Mouse (Mus musculus): ENCODE data around the gene F7. TPM values are rescaled to one million over a fixed set of nuclear protein-coding genes. Genes with fewer than 3 reads are reported as not detected.

F7 gene
- polyA plus RNA-seq, 1 experiment from 2014 or later = not detected

DNA sequence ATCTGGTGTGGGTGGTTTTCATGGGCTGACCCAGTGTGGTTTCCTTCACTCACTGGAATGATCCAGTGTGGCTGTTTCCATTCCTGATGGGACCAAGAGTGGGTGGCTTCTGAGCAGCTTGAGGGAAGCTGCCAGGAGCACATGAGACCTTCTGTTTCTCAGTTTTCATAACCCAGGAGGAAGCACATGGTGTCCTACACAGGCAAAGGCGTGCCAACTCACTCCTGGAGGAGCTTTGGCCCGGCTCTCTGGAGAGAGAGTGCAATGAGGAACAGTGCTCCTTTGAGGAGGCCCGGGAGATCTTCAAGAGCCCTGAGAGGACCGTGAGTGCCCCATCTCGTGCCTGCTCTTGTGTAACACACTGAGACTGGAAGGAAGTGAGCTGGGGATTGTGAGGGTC is 2.6 kb downstream of the F7 start:
- H3K27ac ChIP-seq = no peak overlapping the region
- H3K36me3 ChIP-seq = no peaks in the 10 kb centered on the region
- H3K4me3 ChIP-seq = no peak overlapping the region

DNA sequence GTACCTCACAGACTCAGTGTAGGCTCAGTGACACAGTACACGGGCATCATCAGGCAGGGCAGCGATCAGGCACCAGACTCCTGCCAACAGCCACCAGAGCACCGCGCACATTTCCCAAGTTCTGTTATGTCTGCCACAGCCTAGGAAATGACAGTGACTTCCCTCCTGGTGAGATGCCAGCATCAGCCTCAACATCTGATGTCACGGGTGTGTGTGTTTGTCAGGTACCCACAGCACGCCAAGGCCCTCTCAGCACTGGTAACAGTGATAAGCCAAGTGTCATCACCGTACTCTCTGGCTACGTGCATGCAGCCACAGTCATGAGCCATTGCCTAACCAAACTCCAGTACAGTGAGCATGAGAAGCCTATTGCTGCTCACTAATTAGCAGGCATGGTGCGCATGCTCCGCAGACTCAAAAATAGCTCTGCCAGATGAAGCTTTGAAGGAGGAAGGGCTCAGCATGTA is 10.5 kb downstream of the F7 start:
- Histone ChIP-seq H3K4me1 (no peaks in the 10 kb centered on the region), H3K36me3 (no peaks in the 10 kb centered on the region), H3K9me3 (no peaks in the 10 kb centered on the region), H3K27me3 (no peaks in the 10 kb centered on the region), H3K4me2 (replicated peaks) (no peak overlapping the region), H3K27ac (no peak overlapping the region), H3K9ac (no peak overlapping the region), H3K4me3 (no peak overlapping the region)
- 88% methylated on average over 10 of the region's 10 CpGs for WGBS
- ATAC-seq (ENCODE audit: insufficient number of reproducible peaks, insufficient read depth, low FRiP score, low TSS enrichment) = no peak

More for the DNA sequence above, 2.6 kb downstream of the F7 start:
- no peak for ATAC-seq (ENCODE audit: insufficient number of reproducible peaks, insufficient read depth, low FRiP score, low TSS enrichment)
- Histone ChIP-seq H3K27me3 (no peaks in the 10 kb centered on the region), H3K4me2 (replicated peaks) (no peak overlapping the region), H3K9ac (no peak overlapping the region), H3K9me3 (no peaks in the 10 kb centered on the region), H3K4me1 (no peaks in the 10 kb centered on the region)
- 67% methylated on average over 5 of the region's 5 CpGs for WGBS

DNA sequence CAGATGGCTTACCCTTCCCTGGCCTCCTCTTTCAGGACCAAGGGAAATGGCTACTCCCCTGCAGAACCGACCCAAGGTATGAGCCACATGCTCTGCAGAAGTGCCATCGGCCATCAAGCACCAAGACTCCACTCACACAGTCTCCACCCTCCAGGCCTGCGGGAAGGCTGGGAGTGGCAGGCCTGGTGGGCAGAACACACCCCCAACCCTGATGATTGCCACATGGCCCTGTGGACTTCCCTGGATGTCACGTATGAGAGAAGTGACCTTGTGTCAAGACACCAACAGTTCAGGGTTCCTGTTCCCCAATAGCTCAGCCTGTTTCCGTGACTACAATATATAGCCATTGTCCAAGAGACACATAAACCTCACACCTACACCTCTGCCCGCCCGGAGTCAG is 11.2 kb downstream of the F7 start, which contains the start of gene F10:
TSS of gene F10 (plus strand) at position 294 of the 400 bp plus-strand sequence.
- H3K4me2 ChIP-seq (replicated peaks) = no peak within 1 kb of the TSS
- H3K27me3 ChIP-seq = no peaks in the 10 kb centered on the region
- no peaks in the 10 kb centered on the region for H3K4me1 ChIP-seq
- ATAC-seq (ENCODE audit: insufficient number of reproducible peaks, insufficient read depth, low FRiP score, low TSS enrichment) = no peak
- H3K9ac ChIP-seq = no peak within 1 kb of the TSS
- 60% methylated on average over 7 of the region's 7 CpGs for whole genome bisulfite sequencing
- no peaks in the 10 kb centered on the region for H3K36me3 ChIP-seq
- no peak within 1 kb of the TSS for H3K27ac ChIP-seq
- no peak within 1 kb of the TSS for H3K4me3 ChIP-seq
- H3K9me3 ChIP-seq = no peaks in the 10 kb centered on the region

DNA sequence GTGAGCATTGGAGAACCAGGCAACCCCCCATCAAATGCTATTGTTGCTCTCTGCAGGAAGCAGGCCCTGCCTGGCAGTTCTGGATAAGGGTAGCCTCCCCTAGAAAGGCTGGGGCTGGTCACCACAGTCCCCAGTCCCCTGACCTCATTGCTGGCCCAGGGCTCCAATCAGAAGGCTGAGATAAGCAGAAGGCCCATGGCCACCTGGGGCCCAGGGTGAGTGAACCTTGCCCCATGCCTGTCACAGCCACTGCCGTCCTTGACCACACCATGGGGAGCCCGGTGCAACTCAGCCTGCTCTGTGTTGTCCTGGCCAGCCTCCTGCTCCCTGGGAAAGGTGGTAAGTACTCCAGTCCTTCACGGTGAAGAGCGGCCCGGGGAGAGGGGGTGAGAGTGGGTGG is 11.7 kb downstream of the F7 start:
- H3K4me3 ChIP-seq = no peak overlapping the region
- H3K36me3 ChIP-seq = no peaks in the 10 kb centered on the region
- WGBS = 51% methylated on average over 5 of the region's 5 CpGs
- H3K4me1 ChIP-seq = no peaks in the 10 kb centered on the region
- no peaks in the 10 kb centered on the region for H3K9me3 ChIP-seq
- H3K4me2 ChIP-seq (replicated peaks) = no peak overlapping the region
- no peak for ATAC-seq (ENCODE audit: insufficient number of reproducible peaks, insufficient read depth, low FRiP score, low TSS enrichment)
- no peak overlapping the region for H3K27ac ChIP-seq
- no peak overlapping the region for H3K9ac ChIP-seq
- H3K27me3 ChIP-seq = no peaks in the 10 kb centered on the region

DNA sequence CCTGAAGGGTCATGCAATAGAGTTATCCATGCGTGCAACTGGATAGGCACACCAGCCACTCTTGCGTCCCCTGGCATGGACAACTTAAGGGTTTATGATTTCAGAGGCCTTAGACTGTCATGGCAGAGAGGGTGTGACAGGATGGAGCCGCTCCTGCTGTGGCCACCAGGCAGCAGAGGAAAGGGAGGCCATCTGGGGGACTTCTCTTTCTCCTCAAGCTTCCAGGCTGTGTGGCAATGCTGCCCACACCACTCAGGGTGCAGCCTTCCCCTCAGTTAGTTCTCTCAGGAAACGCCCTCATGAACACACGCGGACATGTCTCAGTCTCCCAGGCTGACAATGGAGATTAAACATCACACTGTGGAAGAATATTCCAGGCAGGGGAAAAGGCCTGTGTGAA is 13.2 kb downstream of the F7 start:
- Histone ChIP-seq H3K4me2 (replicated peaks) (no peak overlapping the region), H3K36me3 (no peaks in the 10 kb centered on the region), H3K4me3 (no peak overlapping the region), H3K9ac (no peak overlapping the region), H3K9me3 (no peaks in the 10 kb centered on the region), H3K4me1 (no peaks in the 10 kb centered on the region), H3K27ac (no peak overlapping the region), H3K27me3 (no peaks in the 10 kb centered on the region)
- no peak for ATAC-seq (ENCODE audit: insufficient number of reproducible peaks, insufficient read depth, low FRiP score, low TSS enrichment)
- 91% methylated on average over 6 of the region's 6 CpGs for WGBS

DNA sequence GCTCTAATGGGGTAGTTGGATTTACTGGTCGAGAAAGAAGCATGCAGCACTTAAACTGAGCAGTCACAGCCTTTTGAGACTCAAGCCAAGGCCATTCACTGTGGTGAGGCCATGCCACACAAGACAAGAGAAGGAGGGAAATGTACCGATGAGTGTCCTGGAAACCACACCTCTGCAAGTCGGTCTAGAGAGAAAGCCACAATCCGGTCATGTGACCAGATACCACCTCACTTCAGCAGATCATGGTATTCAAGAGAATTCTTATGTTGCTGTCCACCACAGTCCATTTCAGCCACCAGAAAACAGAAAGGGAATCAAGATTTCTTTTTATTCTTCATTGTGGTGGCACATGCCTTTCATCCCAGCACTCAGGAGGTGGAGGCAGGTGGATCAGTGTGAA is 15.6 kb downstream of the F7 start:
- Histone ChIP-seq H3K27me3 (no peaks in the 10 kb centered on the region), H3K4me1 (no peaks in the 10 kb centered on the region), H3K4me2 (replicated peaks) (no peak overlapping the region), H3K27ac (no peak overlapping the region), H3K9ac (no peak overlapping the region), H3K4me3 (no peak overlapping the region), H3K36me3 (no peaks in the 10 kb centered on the region), H3K9me3 (no peaks in the 10 kb centered on the region)
- 80% methylated on average over 4 of the region's 4 CpGs for WGBS
- ATAC-seq (ENCODE audit: insufficient number of reproducible peaks, insufficient read depth, low FRiP score, low TSS enrichment) = no peak

DNA sequence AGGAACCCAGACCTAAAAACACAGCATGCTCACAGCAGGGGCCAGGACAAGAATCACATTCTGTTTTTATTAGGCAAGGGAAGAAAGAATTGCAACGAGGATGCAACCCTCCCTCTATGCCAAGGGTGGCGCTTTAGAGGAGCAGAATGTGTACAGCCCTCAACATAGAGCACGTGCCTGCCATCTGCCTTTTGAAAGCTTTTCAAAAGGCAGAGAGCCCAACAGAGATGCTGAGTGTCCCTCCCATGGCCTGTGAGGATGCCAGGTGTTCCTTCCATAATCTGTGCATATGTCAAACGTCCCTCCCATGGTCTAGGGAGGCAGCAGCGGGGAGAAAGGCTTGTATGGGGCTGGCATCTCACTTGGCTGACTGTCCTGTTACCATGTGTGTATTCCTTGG is 21.8 kb downstream of the F7 start:
- H3K4me2 ChIP-seq (replicated peaks) = no peak overlapping the region
- H3K4me3 ChIP-seq = no peak overlapping the region
- 62% methylated on average over 5 of the region's 5 CpGs for WGBS
- H3K36me3 ChIP-seq = no peaks in the 10 kb centered on the region
- no peaks in the 10 kb centered on the region for H3K4me1 ChIP-seq
- no peaks in the 10 kb centered on the region for H3K27me3 ChIP-seq
- no peak for ATAC-seq (ENCODE audit: insufficient number of reproducible peaks, insufficient read depth, low FRiP score, low TSS enrichment)
- H3K9ac ChIP-seq = no peak overlapping the region
- H3K27ac ChIP-seq = no peak overlapping the region
- no peaks in the 10 kb centered on the region for H3K9me3 ChIP-seq

DNA sequence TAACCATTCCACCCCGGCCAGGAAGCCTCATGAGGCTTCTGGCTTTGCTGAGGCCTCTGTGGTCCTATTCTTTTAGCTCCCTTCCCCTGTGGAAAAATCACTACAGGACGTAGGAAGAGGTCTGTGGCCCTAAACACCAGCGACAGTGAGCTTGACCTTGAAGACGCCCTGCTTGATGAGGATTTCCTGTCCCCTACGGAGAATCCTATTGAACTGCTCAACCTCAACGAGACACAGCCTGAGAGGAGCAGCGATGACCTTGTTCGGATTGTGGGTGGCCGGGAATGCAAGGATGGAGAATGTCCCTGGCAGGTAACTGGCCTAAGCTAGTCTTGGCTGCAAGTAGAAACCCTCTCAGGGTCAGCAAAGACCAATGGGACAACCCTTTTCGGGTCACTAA is 24.7 kb downstream of the F7 start:
- ATAC-seq (ENCODE audit: insufficient number of reproducible peaks, insufficient read depth, low FRiP score, low TSS enrichment) = no peak
- no peak overlapping the region for H3K27ac ChIP-seq
- no peaks in the 10 kb centered on the region for H3K9me3 ChIP-seq
- 79% methylated on average over 10 of the region's 10 CpGs for WGBS
- H3K9ac ChIP-seq = no peak overlapping the region
- no peaks in the 10 kb centered on the region for H3K4me1 ChIP-seq
- no peak overlapping the region for H3K4me2 ChIP-seq (replicated peaks)
- H3K4me3 ChIP-seq = no peak overlapping the region
- no peaks in the 10 kb centered on the region for H3K27me3 ChIP-seq
- no peaks in the 10 kb centered on the region for H3K36me3 ChIP-seq

DNA sequence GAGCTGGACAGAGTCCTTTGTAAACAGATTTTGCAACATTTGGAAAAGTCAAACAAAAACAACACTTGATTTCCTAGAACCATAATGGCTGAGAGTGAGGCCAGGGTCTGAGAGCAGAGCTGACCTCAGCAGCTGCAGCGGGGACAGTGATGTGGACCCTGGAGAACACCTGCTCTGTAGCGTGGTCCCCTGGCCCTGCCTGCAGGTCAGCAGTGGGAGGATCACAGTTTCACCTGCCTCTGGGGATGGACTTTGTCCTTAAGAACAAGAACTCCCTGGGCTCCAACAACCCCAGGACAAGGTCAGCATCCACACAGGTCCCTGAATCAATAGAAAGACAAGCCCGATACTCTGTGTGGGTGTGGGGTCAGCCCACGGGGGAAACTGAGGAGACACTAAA is 31.5 kb downstream of the F7 start:
- no peak overlapping the region for H3K4me3 ChIP-seq
- WGBS = 82% methylated on average over 4 of the region's 4 CpGs
- ATAC-seq (ENCODE audit: insufficient number of reproducible peaks, insufficient read depth, low FRiP score, low TSS enrichment) = no peak
- no peak overlapping the region for H3K9ac ChIP-seq
- H3K4me1 ChIP-seq = 0 out of 2 replicates have a peak, but pooled peaks cover 5% of the 10 kb centered on the region
- no peak overlapping the region for H3K27ac ChIP-seq
- H3K36me3 ChIP-seq = no peaks in the 10 kb centered on the region
- H3K27me3 ChIP-seq = no peaks in the 10 kb centered on the region
- H3K4me2 ChIP-seq (replicated peaks) = no peak overlapping the region
- H3K9me3 ChIP-seq = no peaks in the 10 kb centered on the region

DNA sequence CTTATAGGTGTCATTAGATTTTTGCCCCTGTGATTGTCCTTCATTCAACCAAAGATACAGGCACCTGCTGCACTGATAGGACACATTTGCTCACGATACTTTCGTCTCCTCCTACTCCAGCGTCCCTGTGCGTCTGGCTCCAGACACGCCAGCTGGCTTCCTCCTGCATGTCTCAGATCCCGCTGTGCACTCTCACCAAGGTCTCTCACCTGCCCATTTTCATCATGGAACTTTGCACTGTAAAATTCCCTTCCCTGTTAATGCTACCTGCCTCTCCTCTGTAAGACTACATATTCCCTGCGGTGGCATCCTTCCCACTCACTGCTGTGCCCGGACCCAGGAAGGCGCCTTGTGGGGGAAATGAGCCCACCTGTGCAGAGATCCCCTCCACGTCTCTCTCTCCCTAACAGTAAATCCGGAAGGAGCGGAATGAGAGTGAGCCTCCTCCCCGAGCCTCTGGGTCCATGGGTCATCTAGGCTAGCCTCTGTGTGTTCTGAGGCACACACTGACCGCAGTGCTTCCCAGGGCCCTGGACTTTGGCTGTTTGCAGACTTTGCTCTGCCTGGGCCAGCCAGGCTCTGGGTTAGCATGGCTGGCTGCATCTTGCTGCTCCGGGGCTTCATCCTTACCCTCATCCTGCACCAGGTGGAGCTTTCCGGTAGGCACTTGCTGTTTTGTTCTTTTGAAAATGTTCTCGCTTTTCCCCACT is 34.8 kb downstream of the F7 start, which contains the start of gene Proz:
TSS of gene Proz (plus strand) at position 474 of the 710 bp plus-strand sequence.
- no peak within 1 kb of the TSS for H3K4me2 ChIP-seq (replicated peaks)
- no peaks in the 10 kb centered on the region for H3K9me3 ChIP-seq
- no peak within 1 kb of the TSS for H3K27ac ChIP-seq
- H3K36me3 ChIP-seq = no peaks in the 10 kb centered on the region
- no peak for ATAC-seq (ENCODE audit: insufficient number of reproducible peaks, insufficient read depth, low FRiP score, low TSS enrichment)
- H3K4me1 ChIP-seq = peaks cover 5% of the 10 kb centered on the region; the same call in 1 of the 2 replicates
- H3K4me3 ChIP-seq = no peak within 1 kb of the TSS
- no peaks in the 10 kb centered on the region for H3K27me3 ChIP-seq
- no peak within 1 kb of the TSS for H3K9ac ChIP-seq
- 80% methylated on average over 17 of the region's 17 CpGs for WGBS

DNA sequence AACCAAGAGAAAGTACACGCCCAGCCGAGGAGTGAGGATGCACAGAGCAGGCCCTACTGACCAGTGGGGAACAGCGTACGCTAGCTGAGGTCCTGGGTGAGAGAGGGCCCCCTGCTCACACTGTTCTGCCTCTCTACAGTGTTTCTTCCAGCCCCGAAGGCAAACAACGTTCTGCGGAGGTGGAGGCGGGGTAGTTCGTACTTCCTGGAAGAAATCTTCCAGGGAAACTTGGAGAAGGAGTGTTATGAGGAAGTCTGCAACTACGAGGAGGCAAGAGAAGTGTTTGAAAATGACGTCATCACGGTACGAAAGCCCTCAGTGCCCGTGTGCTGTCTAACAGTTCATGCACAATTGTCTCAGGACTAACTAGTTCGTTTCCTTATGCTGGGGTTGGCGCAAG is 37.3 kb downstream of the F7 start:
- no peak overlapping the region for H3K4me2 ChIP-seq (replicated peaks)
- H3K4me3 ChIP-seq = no peak overlapping the region
- no peaks in the 10 kb centered on the region; the same call in 1 of the 2 replicates for H3K4me1 ChIP-seq
- no peak overlapping the region for H3K27ac ChIP-seq
- 65% methylated on average over 16 of the region's 16 CpGs for WGBS
- no peaks in the 10 kb centered on the region for H3K9me3 ChIP-seq
- no peaks in the 10 kb centered on the region for H3K36me3 ChIP-seq
- no peak for ATAC-seq (ENCODE audit: insufficient number of reproducible peaks, insufficient read depth, low FRiP score, low TSS enrichment)
- no peak overlapping the region for H3K9ac ChIP-seq
- no peaks in the 10 kb centered on the region for H3K27me3 ChIP-seq

DNA sequence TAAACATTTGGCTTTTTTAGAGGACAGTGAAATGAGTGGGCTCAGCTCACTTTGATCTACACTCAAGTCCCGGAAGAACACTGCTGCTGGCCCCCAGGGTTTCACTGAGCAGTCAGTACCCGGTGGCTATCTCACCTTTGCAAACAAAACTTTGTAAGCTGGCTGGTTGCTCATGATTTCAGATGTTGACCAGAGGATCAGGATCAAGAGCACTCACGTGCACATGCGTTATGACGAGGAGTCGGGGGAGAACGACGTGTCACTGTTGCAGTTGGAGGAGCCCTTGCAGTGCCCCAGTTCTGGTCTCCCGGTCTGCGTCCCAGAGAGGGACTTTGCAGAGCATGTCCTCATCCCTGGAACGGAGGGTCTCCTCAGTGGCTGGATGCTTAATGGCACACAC is 47.4 kb downstream of the F7 start:
- no peaks in the 10 kb centered on the region for H3K9me3 ChIP-seq
- WGBS = 94% methylated on average over 11 of the region's 11 CpGs
- H3K9ac ChIP-seq = no peak overlapping the region
- no peaks in the 10 kb centered on the region for H3K4me1 ChIP-seq
- H3K4me2 ChIP-seq (replicated peaks) = no peak overlapping the region
- peaks cover 49% of the 10 kb centered on the region for H3K36me3 ChIP-seq
- H3K4me3 ChIP-seq = no peak overlapping the region
- no peaks in the 10 kb centered on the region for H3K27me3 ChIP-seq
- no peak overlapping the region for H3K27ac ChIP-seq
- no peak for ATAC-seq (ENCODE audit: insufficient number of reproducible peaks, insufficient read depth, low FRiP score, low TSS enrichment)
